Mouse (Mus musculus): ENCODE data around the gene Atg7.

Gene Atg7

DNA sequence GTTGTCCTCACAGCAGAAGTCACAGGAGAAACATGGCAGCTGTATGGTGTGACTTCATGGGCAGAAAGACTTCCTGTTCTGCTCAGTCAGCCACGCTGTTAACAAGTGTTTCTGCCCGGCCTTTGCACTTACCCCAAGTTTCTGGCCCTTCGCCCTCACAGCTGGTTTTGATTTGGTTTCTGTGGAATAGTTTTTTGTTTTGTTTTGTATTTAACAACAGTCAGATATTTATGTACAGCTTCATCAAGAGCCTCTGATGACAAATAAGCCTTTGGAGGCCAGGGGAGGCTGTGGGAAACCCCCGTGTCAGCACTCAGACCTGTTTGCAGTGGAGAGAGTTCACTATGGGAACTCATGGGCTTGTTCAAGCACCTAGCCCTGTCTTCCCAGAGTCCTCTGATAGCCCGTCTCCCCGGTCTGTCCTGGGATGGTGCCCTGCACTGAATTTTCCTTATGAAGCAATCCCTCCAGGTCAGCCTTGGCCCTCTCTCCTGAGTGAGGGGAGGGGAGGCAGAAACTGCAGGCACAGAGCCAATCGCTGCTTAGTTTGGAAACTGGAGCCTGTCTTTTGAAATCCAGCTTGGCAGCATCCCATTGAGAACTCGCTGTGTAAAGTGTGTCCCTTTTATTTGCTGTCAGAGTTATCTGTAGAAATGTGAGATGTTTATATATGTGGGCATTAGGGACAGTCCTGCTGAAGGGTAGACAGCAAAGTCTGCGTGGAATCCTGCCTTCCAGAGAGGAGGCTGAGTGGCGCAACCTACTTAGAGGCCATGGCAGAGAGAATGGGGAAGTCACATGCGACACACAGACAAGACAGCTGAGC, 138.7 kb downstream of the Atg7 start:
- DNase-seq (ENCODE audit: extremely low read depth, insufficient read length, low spot score) = peak; percentile 68

DNA sequence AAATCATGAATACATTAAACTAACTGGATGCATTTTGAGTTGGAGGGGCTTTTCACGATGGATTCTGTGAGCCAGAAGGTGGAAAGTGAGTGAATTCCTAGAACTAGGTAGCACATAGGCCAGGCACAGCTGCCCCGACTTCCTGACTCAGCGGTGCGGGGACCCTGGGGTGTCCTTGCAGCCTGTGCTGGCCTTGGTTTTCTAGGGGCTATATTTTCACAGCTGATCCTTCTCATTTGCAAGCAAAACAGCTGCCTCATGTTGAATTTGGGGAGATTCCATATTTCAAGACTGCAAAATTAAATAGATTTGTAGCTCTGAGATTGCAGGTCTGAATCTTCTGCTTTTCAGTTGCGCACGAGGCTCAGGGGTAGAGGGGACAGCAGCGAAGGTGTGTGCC, 139.6 kb downstream of the Atg7 start:
- no peak for DNase-seq (ENCODE audit: extremely low read depth, insufficient read length, low spot score)

DNA sequence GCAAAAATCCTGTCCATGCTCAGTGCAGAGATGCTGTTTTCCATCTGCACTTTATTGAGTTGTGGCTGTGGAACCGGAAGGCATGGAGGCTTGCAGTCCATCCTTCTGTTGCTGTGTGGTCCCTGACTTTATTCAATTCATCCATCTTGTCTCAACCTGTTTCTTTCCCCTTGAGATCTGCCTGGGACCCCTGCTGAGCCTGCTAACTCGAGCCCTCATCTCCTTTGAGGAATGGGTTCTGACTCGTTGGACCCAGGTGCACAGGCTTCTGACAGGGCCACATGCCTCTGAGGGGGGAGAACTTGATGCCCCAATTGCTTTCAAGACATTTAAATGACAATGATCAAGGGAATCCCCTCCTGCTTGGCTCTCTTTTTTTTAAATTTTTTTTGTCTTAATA, 143.6 kb downstream of the Atg7 start:
- DNase-seq (ENCODE audit: extremely low read depth, insufficient read length, low spot score) = no peak

DNA sequence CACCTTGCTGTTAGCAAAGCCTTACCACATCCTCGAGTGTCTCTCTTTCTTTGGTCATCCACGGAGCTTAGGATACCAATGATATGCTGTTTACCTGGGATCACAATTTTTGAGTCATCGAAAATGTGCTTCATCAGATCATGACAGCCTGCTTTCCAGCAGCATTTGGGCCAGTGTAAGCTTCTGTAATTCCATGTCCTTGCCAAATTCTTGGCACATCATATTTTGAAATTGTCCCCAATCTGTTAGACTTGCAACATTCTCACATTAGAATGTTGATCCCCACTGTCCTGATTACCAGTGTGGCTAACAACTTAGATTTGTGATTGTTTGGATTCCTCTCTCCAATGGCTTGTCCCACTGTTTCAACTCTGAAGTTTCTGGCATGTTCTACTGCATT, 144.7 kb downstream of the Atg7 start:
- no peak for DNase-seq (ENCODE audit: extremely low read depth, insufficient read length, low spot score)

DNA sequence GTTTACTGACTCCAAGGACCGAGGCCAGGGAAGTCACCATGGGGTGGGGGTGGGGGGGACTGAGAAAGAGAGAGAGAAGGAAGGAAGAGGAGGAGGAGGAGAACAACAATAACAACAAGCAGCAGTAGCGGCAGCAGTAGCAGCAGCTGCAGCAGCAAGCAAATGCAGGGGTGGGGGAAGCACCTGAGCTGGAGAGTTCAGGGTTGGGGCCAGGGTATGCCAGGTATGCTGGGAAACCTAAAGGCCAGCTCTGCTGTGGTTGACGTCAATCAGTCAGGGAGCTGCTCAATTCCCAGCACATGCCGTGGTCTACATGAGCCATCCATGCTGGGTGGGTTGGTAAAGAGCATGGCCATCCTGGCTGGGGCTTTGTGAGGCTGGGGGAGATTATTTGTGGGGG, 145.8 kb downstream of the Atg7 start:
- DNase-seq (ENCODE audit: extremely low read depth, insufficient read length, low spot score) = no peak

DNA sequence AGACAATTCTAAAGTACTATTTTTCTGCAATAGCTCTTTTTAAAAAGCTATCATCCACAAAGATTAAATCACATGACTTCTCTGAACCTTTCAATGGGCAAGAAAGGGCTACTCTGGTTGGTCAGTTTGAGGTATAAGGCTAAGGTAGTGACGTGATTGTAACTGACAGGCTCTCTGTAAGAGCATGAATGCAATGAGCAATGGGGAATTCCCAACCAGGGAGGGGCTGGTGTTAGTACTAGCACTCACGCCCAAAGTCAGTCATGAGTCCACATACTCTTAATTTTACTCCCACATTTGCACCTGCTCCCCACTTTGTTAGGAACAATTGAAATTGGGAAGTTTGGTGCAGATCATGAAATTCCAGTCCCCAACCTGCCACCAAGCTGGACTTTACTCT, 147.2 kb downstream of the Atg7 start:
- DNase-seq (ENCODE audit: extremely low read depth, insufficient read length, low spot score) = no peak

DNA sequence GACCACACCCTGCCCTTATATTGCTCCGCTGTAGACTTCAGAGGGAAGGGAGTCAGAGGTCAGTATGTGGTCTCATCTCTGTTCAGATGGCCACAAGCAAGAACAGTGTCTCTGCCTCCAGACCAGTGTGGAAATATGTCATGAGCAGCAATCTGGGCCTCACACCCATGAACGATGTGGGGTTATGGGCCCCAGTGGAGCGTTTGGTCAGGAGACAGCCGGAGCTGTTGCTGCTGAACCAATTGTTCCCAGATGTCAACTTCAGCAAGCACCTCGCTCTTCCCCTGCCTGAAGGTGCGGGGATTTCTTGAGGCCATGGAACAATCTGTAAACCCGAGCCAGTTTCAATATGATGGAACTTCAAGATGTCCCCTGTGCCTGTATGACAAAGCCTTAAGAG, 148.0 kb downstream of the Atg7 start:
- DNase-seq (ENCODE audit: extremely low read depth, insufficient read length, low spot score) = no peak

DNA sequence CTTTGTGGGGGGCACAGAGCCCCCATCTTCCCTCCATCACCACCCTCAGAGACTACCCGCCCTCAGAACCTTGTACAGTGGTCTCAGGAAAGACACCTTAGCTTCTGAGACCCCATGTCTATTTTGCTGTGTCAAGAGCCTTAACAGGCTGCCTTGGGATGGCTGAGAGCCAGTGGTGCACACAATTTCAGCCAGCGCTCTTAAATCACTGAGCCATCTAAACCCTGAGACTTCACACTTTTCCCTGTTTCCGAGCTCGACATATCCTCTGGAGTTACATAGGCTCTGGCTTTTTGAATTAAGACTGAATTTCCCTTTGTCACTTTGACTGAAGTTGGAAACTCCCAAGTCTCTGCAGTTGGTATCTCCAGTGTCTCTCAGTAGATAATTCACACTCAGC, 148.9 kb downstream of the Atg7 start:
- DNase-seq (ENCODE audit: extremely low read depth, insufficient read length, low spot score) = no peak

DNA sequence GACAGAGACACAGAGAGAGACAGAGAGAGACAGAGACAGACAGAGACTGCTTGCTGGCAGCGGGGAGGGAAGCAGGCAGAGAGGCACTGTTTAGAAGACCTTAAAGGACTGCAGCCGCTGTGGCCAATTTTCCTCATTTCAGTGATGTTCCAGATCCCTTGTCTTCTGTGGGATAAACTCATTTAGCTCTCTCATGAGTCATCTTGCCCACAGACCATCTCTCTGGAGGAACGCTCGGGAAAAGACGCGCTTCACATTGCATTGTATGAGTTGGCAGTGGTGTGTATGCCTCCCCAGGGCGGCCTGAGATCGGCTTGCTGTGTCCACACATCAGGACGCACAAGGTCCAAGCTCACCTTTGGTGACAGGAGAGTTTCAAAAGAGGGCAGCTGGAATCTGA, 151.8 kb downstream of the Atg7 start:
- peak; percentile 67 for DNase-seq (ENCODE audit: extremely low read depth, insufficient read length, low spot score)

DNA sequence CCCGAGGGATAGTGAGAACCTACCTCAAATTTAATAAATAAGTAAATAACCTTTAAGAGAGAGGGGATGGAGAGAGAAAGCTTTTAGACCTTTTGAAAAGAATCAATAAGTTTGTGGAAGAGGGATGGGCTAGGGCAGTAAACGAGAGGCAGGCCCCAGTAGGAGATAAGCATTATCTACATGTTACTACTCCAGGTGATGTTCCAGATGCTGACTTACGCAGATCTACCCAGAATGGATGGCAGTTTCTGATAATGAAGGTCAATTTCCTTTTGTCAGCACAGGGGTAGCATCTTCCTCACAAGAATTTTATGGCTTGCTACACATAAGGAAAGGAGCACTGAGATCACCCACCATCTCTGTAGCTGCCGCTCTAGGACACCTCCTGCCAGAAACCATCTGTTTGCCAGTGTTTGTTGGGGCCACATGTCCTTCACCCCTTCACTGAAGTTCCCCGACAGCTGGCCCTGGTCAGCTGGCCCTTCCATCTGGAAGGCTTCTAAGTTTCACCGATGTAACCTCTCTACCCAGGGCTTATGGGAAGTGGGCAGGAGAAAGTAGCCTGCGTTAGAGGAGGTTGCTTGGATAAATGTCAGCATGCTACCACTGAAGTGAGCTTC, 152.9 kb downstream of the Atg7 start:
- DNase-seq (ENCODE audit: extremely low read depth, insufficient read length, low spot score) = no peak

DNA sequence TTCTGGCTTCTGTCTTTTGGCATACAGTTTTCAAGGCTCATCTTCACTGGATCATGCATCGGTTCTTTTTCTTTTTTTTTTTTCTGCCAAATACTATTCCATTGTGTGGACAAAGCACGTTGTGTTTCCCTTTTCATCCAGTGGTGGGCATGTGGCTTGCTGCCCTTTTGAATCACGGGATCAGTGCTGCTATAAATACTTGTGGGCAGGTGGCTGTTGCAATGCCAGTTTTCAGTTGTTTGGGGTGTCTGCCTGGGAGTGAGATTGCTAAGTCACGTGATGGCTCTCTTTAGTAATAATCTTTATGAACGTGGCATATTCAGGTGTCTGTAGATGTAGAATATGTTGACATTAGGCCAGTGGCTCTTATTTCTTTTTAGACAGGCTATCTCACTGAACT, 155.0 kb downstream of the Atg7 start:
- DNase-seq (ENCODE audit: extremely low read depth, insufficient read length, low spot score) = no peak

DNA sequence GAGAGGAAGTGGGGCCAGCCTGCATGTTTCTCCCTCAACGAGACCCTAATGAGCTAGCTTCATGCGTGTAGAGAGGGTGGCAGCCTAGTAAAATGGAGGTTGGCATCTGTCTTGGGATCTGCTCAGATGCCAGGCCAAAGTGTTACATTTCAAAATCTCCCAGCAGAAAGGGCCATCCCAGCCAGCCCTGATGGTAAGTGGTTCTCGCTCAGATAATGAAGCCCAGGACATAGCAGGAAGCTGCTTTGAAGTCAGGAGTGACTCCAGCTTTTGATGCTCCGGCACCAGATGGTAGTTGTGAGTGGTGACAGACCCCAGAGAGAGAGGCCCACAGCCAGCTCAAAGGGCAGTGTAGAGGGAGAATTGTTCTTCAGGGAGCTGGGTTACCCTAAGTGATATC, 155.8 kb downstream of the Atg7 start:
- DNase-seq (ENCODE audit: extremely low read depth, insufficient read length, low spot score) = no peak

DNA sequence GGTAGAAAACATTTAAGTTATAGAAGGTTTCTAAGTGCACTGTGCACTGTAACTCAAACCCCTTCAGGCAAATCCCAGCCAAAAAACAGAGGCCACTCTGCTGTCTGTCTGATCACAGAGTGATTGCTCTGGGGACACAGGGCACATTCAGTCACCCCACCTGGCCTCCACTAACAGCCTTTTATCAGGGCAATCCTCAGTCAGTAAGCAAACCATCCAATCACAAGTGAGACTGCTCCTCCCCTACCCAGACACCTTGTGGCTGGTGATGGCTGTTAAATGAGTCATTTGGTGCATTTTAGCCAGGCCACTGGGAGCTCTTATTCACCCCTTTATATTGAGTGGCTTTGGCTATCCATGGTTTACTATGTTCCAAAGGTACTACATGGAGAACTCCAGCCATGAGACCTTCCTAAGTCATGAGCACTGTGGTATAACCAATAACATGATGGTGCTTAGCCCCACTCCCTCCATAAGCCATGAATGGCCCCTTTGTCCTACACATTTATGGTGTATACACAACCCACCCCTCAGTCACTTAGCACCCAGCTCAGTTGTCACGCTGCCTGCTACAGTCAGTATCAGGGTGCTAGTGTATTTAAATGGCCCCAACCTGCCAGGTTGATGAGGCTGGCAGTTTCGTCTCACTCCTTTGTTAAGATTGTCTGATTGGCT, 157.5 kb downstream of the Atg7 start:
- no peak for DNase-seq (ENCODE audit: extremely low read depth, insufficient read length, low spot score)

DNA sequence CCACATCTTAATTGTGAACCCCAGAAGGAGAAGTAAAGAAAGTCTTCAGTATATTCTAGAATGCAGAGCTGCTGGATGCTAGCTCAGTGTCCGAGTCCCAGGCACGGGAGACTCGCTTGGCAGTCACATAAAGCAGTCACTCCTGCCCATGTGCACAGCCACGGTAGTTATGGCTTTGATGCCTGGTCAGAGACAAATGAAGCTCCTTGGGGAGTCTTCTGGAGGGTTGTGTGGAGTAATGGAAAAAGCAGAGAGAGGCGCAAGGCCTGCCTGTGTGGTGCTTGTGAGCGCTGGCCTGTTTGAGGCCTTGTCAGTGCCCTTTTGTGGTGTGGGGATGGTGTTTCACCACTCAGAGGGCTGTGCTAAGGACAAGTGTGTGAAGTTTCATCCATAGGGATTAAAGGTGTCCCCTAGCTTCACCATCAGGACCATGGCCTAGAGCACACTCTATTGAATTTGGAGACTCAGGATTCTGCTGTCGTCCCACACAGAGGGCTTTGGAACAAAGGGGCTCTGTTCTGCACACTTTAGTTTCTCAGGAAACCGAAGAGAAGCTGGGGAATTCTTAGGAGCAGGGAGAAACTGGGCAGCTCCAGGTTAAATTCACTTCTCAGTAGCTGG, 161.1 kb downstream of the Atg7 start:
- no peak for DNase-seq (ENCODE audit: extremely low read depth, insufficient read length, low spot score)

DNA sequence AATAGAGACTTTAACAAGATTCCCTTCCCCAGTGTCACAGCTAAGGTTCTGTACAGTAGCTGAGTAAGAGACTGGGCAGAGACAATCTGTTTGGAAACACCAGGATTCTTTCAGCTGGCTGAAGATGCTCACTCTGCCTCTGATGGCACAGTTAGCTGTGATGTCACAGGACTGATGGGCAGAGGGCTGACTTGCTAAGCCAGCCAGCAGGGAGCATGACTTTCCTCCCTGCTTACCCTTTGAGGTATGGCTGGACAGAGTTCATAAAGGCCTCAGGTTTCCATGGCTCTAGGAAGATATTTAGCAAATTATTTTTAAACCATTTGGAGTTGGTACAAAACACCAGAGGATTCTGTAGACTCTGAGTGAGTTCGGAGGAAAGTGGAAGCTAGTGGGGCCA, 162.0 kb downstream of the Atg7 start:
- no peak for DNase-seq (ENCODE audit: extremely low read depth, insufficient read length, low spot score)

DNA sequence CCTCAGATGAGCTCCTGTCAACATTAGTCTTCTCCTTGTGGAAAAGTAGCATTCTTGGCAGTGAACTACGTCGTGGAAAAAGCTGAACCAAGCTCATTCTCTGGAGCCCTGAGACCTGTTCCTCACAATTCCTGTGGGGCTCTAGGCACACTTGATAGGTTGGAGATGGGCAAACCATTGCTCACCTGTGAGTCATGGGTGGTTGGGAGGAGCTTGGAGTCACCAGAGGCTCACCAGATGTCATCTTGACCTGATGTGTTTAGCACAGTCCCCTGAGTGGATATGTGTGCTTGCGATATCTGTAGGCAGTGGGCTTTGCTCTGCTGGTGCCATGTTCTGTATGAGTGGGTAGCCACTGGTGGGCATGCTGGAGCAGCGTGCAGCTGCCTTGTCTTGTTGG, 163.0 kb downstream of the Atg7 start:
- DNase-seq (ENCODE audit: extremely low read depth, insufficient read length, low spot score) = peak; percentile 42

DNA sequence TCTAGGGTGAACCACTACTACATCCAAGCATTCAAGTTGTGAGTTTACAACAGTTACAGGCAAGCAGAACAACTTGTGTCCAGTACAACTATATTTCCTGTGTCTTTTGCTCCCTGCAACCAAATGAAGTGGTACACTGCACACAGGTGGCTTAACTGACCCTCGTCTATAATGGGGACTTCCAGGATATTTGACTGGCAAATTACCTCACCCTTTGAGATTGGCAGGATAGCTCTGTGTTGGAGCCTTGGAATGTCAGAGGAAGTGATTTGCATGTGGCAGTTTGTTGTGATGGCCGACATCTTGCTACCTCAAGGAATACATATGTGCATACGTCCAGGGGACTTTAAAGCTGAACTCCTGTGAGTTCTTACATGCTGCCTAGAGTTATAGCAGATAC, 164.6 kb downstream of the Atg7 start:
- DNase-seq (ENCODE audit: extremely low read depth, insufficient read length, low spot score) = no peak

DNA sequence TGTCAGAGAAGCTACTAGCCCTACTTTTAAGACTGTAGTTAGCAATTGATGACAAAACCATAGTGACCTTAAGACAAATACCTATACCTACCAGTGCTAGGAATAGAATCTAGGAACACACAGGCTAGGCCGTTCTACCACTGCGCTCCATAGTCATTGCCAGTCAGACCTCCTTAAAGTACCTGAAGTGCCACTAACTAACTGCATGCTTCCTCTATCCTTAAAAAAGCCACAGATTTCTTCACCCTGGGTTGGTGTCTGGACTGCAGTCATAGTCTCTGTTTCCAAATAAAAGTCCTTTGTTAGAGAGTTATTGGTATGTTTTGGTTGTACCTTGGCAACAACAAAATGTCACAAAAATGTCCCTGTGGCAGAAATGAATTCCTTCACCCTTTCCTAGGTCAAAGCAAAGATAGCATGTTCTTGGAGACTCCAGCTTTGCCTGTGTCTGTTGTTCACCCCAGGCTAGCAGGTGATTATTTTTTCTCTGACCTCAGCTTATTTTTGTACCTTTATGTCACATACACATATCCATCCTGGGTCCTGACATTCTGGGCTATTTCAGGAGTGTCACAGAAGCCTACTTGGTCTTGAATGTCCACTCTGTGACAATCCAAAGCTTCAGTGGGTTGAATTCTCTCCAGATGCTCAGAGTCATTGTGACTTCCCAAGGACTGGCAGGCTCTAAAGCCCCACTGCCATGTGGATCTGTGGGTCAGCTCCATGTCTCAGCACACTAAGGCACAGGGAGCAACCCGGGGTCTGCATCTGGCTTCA, 165.9 kb downstream of the Atg7 start:
- no peak for DNase-seq (ENCODE audit: extremely low read depth, insufficient read length, low spot score)

DNA sequence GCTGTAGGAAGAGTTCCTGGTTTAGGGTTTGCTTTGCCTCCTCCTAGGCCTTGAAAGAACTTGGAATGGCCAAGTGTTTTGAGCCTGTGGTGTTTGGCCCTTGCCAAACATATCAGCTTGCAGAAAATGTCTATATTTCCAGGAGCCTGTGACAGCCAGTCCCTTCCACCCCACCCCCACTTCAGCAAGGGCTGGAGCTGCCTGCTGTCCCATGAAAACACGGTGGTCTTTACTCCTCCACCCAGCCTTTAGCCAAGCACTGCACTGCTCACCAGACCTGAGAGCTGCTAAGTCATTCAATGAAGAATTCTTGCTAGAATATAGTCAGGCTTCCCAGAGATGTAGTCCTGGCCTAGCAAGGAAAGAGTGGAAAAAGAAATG, 166.5 kb downstream of the Atg7 start:
- no peak for DNase-seq (ENCODE audit: extremely low read depth, insufficient read length, low spot score)

DNA sequence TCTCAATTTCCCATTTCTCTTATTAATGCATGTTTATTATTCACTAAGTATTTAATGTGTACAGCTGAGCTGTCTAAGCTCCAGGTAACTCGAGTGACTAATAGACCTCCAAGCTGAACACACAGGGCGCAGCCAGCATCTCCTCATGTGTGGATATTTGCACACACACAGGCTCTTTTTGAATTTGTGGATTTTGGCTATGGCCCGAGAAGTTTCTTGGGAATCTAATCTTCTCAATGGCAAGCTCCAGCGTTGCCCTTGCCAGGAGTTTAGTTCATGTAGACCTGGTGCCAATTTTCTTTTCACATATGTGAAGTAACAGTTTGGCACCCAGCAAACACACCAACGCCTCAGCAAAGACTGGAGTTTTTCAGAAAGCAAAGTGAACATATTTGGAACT, 169.4 kb downstream of the Atg7 start:
- peak; percentile 48 for DNase-seq (ENCODE audit: extremely low read depth, insufficient read length, low spot score)

DNA sequence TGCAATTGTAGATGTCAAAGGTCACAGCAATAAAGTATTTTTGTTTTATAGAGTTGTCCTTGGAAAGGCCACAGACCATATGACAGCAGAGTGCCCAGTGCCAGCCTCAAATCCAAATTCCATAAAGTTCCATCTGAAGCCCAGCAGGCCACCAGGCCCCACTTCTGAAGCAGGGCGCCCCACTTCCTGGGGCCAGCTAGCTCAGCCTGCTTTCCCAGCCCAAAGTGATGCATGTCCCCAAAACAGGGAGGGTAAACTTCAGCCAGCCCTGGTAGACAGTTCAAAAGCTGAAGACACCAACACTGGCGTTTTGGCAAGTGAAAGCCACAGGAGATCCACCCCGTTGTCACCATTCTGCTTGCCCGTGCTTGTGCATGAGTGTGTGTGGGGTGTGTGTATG, 169.9 kb downstream of the Atg7 start:
- peak; percentile 41 for DNase-seq (ENCODE audit: extremely low read depth, insufficient read length, low spot score)
